Mouse (Mus musculus): ENCODE measurements at regions not wholly inside any gene's neighbourhood (a gene's known extent, or its start where the extent isn't known, plus 50 kb on each side); places are given as distances from the start of the nearest gene placed in this dataset.

DNA sequence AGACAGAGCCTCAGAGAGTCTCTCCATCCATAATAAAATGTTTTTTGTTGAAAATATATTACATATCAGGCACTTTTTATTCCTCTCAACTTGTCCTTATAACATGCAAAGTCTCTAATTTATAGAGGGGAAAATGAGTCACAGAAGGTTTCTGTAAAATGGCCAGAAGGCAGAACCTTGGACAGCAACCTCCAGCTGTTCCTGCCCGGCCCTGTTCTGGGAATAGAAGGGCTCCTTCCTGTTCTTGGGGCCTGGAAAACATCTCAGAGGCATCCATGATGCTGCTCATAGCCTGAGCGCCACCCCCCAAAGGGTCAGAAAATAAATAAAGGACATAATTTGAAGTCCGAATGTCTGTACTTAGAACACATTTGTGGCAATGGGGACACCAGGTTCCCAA, 188.7 kb downstream of the Abhd5 start:
- H3K27ac ChIP-seq (ENCODE audit: insufficient read depth, low read depth, low read length), result no peak overlapping the region
- TF ChIP-seq POLR2A (IDR thresholded peaks at IDR 0.05; ENCODE audit: low read depth, low read length) (no peak), CTCF (IDR thresholded peaks at IDR 0.05; ENCODE audit: extremely low read depth, insufficient read length, insufficient replicate concordance, low read depth, low read length) (no peak)
- WGBS, result 44% methylated on average over 3 of the region's 3 CpGs
- H3K27me3 ChIP-seq (ENCODE audit: control insufficient read depth, insufficient read depth, low read length), result no peaks in the 10 kb centered on the region
- no peaks in the 10 kb centered on the region for H3K36me3 ChIP-seq (ENCODE audit: control insufficient read depth, insufficient read depth, low read length)
- H3K4me3 ChIP-seq (ENCODE audit: low read depth, low read length), result no peak overlapping the region
- no peaks in the 10 kb centered on the region for H3K4me1 ChIP-seq (ENCODE audit: control insufficient read depth, insufficient read depth, insufficient read length, low read length)

DNA sequence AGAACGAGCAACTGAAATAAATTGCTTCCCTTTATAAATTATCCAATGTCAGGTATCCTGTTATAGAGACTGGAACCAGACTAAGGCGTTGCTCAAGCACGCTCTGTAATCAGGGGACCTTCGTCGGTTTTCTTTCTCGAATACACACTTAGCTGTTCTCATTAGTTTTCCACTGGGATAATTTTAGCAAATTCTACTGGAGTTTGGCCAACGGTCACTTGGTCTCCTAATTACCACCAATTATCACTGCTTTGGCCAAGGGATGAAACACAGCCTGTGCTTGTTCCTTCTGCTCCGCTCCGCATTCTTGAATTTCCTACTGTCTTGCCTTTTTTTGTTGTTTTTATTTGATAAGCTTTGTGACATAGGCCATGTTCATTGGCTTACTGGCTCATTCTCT, 191.1 kb upstream of the Topaz1 start:
- Histone ChIP-seq H3K27me3 (ENCODE audit: control insufficient read depth, insufficient read depth, low read length) (no peaks in the 10 kb centered on the region), H3K4me3 (ENCODE audit: low read depth, low read length) (no peak overlapping the region), H3K4me1 (ENCODE audit: control insufficient read depth, insufficient read depth, insufficient read length, low read length) (no peaks in the 10 kb centered on the region), H3K27ac (ENCODE audit: insufficient read depth, low read depth, low read length) (no peak overlapping the region), H3K36me3 (ENCODE audit: control insufficient read depth, insufficient read depth, low read length) (no peaks in the 10 kb centered on the region)
- 85% methylated on average over 9 of the region's 9 CpGs for WGBS
- no peak for TF ChIP-seq CTCF (IDR thresholded peaks at IDR 0.05; ENCODE audit: extremely low read depth, insufficient read length, insufficient replicate concordance, low read depth, low read length)
- TF ChIP-seq POLR2A (IDR thresholded peaks at IDR 0.05; ENCODE audit: low read depth, low read length), result no peak

DNA sequence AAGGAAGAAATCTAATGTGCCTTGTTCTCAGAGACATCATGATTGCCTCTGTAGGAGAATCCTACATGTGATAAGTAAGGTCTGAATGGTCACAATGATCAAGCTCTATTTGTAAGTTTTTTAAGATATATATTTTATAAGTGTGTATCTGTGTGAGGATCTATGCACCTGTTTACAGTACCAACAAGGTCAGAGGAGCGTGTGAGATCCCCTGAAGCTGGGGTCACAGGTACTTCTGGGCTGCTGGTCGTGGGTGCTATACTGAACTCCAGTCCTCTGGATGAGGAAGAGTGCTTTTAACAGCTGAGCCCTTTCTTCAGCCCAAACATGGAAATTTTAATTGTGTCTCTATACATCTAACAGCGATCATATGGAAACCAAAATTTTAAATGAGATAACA, 181.1 kb upstream of the Topaz1 start:
- WGBS, result 68% methylated on average over 3 of the region's 3 CpGs
- TF ChIP-seq CTCF (IDR thresholded peaks at IDR 0.05; ENCODE audit: extremely low read depth, insufficient read length, insufficient replicate concordance, low read depth, low read length), result no peak
- TF ChIP-seq POLR2A (IDR thresholded peaks at IDR 0.05; ENCODE audit: low read depth, low read length), result no peak

DNA sequence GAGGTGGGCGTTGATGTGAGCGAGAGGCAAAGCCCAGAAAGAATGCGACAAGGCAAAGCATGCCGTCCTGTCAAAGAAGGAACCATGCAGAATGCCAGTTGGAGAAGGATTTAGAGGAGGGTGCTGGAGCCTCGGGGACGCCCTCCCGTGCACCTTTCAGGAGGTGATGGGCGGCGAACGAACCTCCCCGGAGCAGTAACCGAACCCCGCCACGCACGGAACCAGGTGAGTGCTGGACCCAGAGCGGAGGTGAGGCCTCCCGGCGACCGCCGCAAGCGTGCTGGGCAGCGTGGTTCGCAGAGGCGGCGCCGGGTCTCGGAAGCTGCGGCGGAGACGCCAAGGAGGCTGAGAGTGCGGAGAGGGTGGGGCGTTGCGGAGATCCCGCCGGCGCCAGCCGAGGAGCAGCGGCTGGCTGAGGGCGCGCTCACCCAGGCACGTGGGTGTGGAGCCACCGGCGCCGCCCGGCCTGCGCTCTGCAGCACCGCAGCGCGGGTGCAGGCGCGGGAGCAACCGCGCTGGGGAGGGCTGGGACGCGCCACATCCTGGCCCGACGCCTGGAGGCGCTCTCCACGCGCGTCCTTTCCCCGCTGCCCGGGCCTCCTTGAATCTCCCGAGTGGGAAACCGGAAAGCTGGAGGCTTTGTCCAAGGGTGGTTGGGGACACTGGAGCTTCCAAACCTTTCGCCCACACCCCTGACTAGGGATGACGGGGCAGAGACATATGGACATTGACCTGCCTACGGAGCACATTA, 178.3 kb upstream of the Topaz1 start:
- no peaks in the 10 kb centered on the region for H3K36me3 ChIP-seq (ENCODE audit: control insufficient read depth, insufficient read depth, low read length)
- peak overlapping the region; percentile 9 for H3K4me3 ChIP-seq (ENCODE audit: low read depth, low read length)
- H3K4me1 ChIP-seq (ENCODE audit: control insufficient read depth, insufficient read depth, insufficient read length, low read length), result peaks cover 10% of the 10 kb centered on the region
- H3K27ac ChIP-seq (ENCODE audit: insufficient read depth, low read depth, low read length), result no peak overlapping the region
- no peak for TF ChIP-seq CTCF (IDR thresholded peaks at IDR 0.05; ENCODE audit: extremely low read depth, insufficient read length, insufficient replicate concordance, low read depth, low read length)
- no peak for TF ChIP-seq POLR2A (IDR thresholded peaks at IDR 0.05; ENCODE audit: low read depth, low read length)
- H3K27me3 ChIP-seq (ENCODE audit: control insufficient read depth, insufficient read depth, low read length), result peaks cover 42% of the 10 kb centered on the region
- under 1% methylated on average over 68 of the region's 68 CpGs for WGBS

More for the DNA sequence above, 181.1 kb upstream of the Topaz1 start:
- Histone ChIP-seq H3K27ac (ENCODE audit: insufficient read depth, low read depth, low read length) (no peak overlapping the region), H3K27me3 (ENCODE audit: control insufficient read depth, insufficient read depth, low read length) (peaks cover 22% of the 10 kb centered on the region), H3K4me1 (ENCODE audit: control insufficient read depth, insufficient read depth, insufficient read length, low read length) (peaks cover 10% of the 10 kb centered on the region; the same call in 1 of the 2 replicates), H3K4me3 (ENCODE audit: low read depth, low read length) (no peak overlapping the region), H3K36me3 (ENCODE audit: control insufficient read depth, insufficient read depth, low read length) (no peaks in the 10 kb centered on the region)

DNA sequence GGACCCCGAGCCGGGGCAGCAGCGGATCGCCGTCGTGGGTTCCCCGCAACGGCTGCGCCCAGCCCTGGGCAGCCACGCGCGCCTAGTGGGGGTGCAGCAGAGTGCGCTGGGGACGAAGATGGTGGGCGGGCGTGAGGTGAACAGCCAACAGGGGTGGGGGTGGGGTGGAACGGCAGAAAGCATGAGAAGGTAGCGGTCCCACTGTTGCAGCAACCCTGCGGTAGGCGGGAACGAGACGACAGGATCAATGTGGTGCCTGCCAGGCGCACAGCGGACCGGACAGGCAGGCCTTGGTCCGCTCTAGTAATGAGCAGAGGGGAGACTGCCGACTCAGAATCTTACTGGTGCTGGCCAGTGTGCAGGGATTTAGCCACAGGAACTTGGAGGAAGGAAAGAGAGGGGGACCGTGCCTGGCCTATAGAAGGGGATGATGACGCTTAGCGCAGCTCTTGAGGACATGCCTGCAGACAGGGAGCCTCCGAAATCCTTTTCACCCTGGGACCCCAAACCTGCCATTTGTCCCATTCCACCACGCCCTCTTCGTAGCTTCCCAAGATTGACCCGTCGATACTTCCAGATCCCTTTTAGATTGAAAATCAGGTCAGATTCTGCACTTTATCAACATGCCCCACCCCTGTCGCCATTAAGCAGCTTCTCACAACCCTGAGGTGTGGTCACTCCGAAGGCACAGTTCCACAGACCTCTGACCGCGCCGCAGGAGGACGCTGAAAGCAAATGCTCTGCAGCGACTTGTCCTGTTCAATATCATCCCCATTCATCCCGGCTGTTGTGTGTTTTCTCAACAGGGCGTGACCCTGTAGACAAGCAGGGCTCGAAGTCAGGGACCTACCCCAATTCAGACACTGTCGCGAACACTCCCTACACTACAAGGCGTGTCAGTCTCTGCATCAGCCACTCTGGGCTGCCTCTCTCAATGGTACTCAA, 177.4 kb upstream of the Topaz1 start:
- no peak overlapping the region for H3K27ac ChIP-seq (ENCODE audit: insufficient read depth, low read depth, low read length)
- no peaks in the 10 kb centered on the region for H3K36me3 ChIP-seq (ENCODE audit: control insufficient read depth, insufficient read depth, low read length)
- H3K27me3 ChIP-seq (ENCODE audit: control insufficient read depth, insufficient read depth, low read length), result peaks cover 46% of the 10 kb centered on the region
- H3K4me1 ChIP-seq (ENCODE audit: control insufficient read depth, insufficient read depth, insufficient read length, low read length), result peaks cover 10% of the 10 kb centered on the region
- WGBS, result 4% methylated on average over 48 of the region's 48 CpGs
- TF ChIP-seq CTCF (IDR thresholded peaks at IDR 0.05; ENCODE audit: extremely low read depth, insufficient read length, insufficient replicate concordance, low read depth, low read length), result no peak
- TF ChIP-seq POLR2A (IDR thresholded peaks at IDR 0.05; ENCODE audit: low read depth, low read length), result no peak
- peak overlapping the region; percentile 9; the same call in 1 of the 2 replicates for H3K4me3 ChIP-seq (ENCODE audit: low read depth, low read length)

DNA sequence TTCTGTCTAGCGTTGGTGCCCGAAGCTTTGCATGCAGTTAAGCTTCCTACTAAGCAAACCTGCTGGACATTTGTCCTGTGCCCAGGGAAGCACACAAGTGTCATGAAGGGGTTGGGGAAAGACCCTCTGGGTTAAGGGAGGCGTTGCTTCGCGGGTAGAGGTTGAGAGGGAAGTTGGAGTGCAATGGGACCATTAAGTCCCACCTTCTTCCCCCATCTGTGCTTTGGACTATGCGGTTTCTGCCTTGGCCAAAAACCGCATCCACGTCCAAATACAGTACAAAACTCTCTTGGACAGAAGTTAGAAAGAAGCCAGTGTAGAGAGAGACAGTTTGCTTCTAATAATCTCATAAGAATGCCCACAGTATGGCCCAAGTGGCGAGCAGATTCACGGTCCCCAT, 176.1 kb upstream of the Topaz1 start:
- Histone ChIP-seq H3K36me3 (ENCODE audit: control insufficient read depth, insufficient read depth, low read length) (no peaks in the 10 kb centered on the region), H3K27me3 (ENCODE audit: control insufficient read depth, insufficient read depth, low read length) (peaks cover 46% of the 10 kb centered on the region), H3K4me3 (ENCODE audit: low read depth, low read length) (no peak overlapping the region), H3K4me1 (ENCODE audit: control insufficient read depth, insufficient read depth, insufficient read length, low read length) (peaks cover 10% of the 10 kb centered on the region), H3K27ac (ENCODE audit: insufficient read depth, low read depth, low read length) (no peak overlapping the region)
- TF ChIP-seq CTCF (IDR thresholded peaks at IDR 0.05; ENCODE audit: extremely low read depth, insufficient read length, insufficient replicate concordance, low read depth, low read length) (no peak), POLR2A (IDR thresholded peaks at IDR 0.05; ENCODE audit: low read depth, low read length) (no peak)
- WGBS, result 8% methylated on average over 10 of the region's 10 CpGs

All from small intestine, adult 2 months (tissue).